Mouse (Mus musculus) limb, embryonic 15.5 days (tissue): Measurements from ENCODE around the gene Zfp423. TPM values are rescaled to one million over a fixed set of nuclear protein-coding genes. Genes with fewer than 3 reads are reported as not detected.

Source experiments
- ATAC-seq: fragments of 200-750 bp; cut with Nextera tagmentation; 2 replicates; pipeline ENCODE4 v1.8.0; 2017; ENCODE audit warnings: low read depth, moderate TSS enrichment; ENCODE audit not compliant: insufficient number of reproducible peaks, low FRiP score, low TSS enrichment
- H3K27ac ChIP-seq: fragments of 300-500 bp; sonication (generic); 2 replicates; pipeline ENCODE4 v1.5.1; 2015; ENCODE audit warnings: moderate library complexity, mild to moderate bottlenecking, inconsistent platforms
- H3K27me3 ChIP-seq: fragments of 300-500 bp; sonication (generic); 2 replicates; pipeline ENCODE4 v1.6.1; 2015; ENCODE audit warnings: inconsistent platforms
- H3K36me3 ChIP-seq: fragments of 300-500 bp; sonication (generic); 2 replicates; pipeline ENCODE4 v1.6.1; 2015; ENCODE audit warnings: inconsistent platforms
- H3K4me1 ChIP-seq: fragments of 300-500 bp; sonication (generic); 2 replicates; pipeline ENCODE4 v1.6.1; 2015; ENCODE audit warnings: inconsistent platforms
- H3K4me2 ChIP-seq: fragments of 300-500 bp; sonication (generic); 2 replicates; pipeline ENCODE4 v1.6.1; 2015; ENCODE audit warnings: mild to moderate bottlenecking, inconsistent platforms
- H3K4me3 ChIP-seq: fragments of 300-500 bp; sonication (generic); 2 replicates; pipeline ENCODE4 v1.5.1; 2015; ENCODE audit warnings: mild to moderate bottlenecking, inconsistent platforms
- H3K9ac ChIP-seq: fragments of 300-500 bp; sonication (generic); 2 replicates; pipeline ENCODE4 v1.6.1; 2015; ENCODE audit warnings: inconsistent platforms
- H3K9me3 ChIP-seq: fragments of 300-500 bp; sonication (generic); 2 replicates; pipeline ENCODE4 v1.6.1; 2016; ENCODE audit warnings: inconsistent platforms
- WGBS: fragments of 180-500 bp; shearing (Covaris S2); methylation state at CpG from one replicate; pipeline ENCODE4 v1.1.7; 2015; 5-methylcytosine and 5-hydroxymethylcytosine counted together
- polyA plus RNA-seq: library from polyadenylated mRNA; unstranded; fragments of >200 nt; fragmentation: Nextera tagmentation; extraction: Ambion mirVana; gene quantifications from 2 replicates; pipeline ENCODE4 v1.2.1, GENCODE M21; 2015

Gene Zfp423
- polyA plus RNA-seq, 1 experiment from 2014 or later = 14.5 TPM

- H3K36me3 ChIP-seq = no peaks in the 10 kb centered on the region
- H3K27me3 ChIP-seq = no peaks in the 10 kb centered on the region
- no peak for ATAC-seq
- no peak overlapping the region for H3K4me2 ChIP-seq
- no peak overlapping the region for H3K4me3 ChIP-seq
- peak overlapping the region; percentile 61; the same call in 1 of the 2 replicates for H3K27ac ChIP-seq
- no peaks in the 10 kb centered on the region for H3K9me3 ChIP-seq
- peaks cover 71% of the 10 kb centered on the region for H3K4me1 ChIP-seq
- H3K9ac ChIP-seq = no peak overlapping the region
Measured at GRCm38 (mm10) chr8:87891884-87892283, 67.5 kb downstream of the Zfp423 start.

DNA sequence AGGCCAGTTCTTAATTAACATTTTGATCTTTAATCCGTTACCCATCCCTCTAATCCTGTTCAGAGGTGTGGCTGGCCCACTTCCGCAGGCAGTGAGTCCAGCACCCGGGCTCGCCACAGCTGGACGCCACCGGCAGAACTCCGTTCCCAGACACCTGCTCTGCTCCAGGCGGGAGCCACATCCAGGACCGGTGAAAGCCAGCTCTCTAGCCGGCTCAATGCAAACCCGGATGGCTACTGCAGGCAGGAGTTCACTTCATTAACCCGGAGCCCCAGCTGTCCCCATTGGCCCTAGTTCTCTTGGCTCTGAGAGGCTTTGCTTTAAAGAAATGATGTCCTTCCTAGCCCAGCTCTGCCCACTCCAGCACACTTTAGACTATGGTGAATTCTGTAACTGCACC is 71.4 kb downstream of the Zfp423 start:
- H3K4me3 ChIP-seq = no peak overlapping the region
- H3K9me3 ChIP-seq = no peaks in the 10 kb centered on the region
- H3K36me3 ChIP-seq = no peaks in the 10 kb centered on the region
- no peak for ATAC-seq
- no peak overlapping the region for H3K27ac ChIP-seq
- no peaks in the 10 kb centered on the region for H3K27me3 ChIP-seq
- WGBS = 51% methylated on average over 12 of the region's 12 CpGs
- H3K4me2 ChIP-seq = no peak overlapping the region
- peaks cover 32% of the 10 kb centered on the region for H3K4me1 ChIP-seq
- H3K9ac ChIP-seq = no peak overlapping the region

DNA sequence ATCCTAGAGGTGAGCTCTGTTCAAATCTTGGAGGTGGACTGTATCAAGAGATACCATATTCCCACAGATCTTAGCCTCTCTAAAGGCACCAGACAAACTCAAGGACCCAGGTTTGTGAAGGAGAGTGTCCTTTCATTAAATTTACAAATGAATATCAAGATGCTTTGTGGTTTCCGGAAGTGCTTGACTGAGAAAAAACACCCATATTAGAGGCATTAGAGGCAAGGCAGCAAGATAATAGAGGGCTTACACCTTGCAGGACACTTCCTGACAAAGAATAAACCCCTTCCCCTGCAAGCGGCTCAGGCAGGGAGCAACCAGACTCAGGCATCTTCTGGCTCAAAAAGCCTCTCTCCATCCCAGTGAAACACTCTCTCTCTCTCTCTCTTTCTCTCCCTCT is 78.3 kb downstream of the Zfp423 start:
- 78% methylated on average over 2 of the region's 2 CpGs for WGBS
- no peak overlapping the region for H3K4me2 ChIP-seq
- no peak overlapping the region for H3K4me3 ChIP-seq
- ATAC-seq = no peak
- H3K9ac ChIP-seq = no peak overlapping the region
- H3K4me1 ChIP-seq = peaks cover 16% of the 10 kb centered on the region
- no peaks in the 10 kb centered on the region for H3K36me3 ChIP-seq
- no peak overlapping the region for H3K27ac ChIP-seq
- no peaks in the 10 kb centered on the region for H3K9me3 ChIP-seq
- H3K27me3 ChIP-seq = no peaks in the 10 kb centered on the region

GRCm38 (mm10) chr8:87875852-87876251 is 83.5 kb downstream of the Zfp423 start:
- H3K27me3 ChIP-seq = no peaks in the 10 kb centered on the region
- ATAC-seq = no peak
- H3K36me3 ChIP-seq = no peaks in the 10 kb centered on the region
- no peak overlapping the region for H3K9ac ChIP-seq
- WGBS = 60% methylated on average over 6 of the region's 6 CpGs
- H3K4me3 ChIP-seq = no peak overlapping the region
- H3K27ac ChIP-seq = peak overlapping the region; percentile 35
- H3K4me2 ChIP-seq = no peak overlapping the region
- H3K9me3 ChIP-seq = no peaks in the 10 kb centered on the region
- peaks cover 49% of the 10 kb centered on the region for H3K4me1 ChIP-seq

GRCm38 (mm10) chr8:87875452-87875851 is 83.9 kb downstream of the Zfp423 start:
- peak overlapping the region; percentile 62 for H3K27ac ChIP-seq
- peak; percentile 68; the same call in 1 of the 2 replicates for ATAC-seq
- H3K4me3 ChIP-seq = no peak overlapping the region

GRCm38 (mm10) chr8:87872987-87873550 is 86.3 kb downstream of the Zfp423 start:
- peaks cover 37% of the 10 kb centered on the region for H3K4me1 ChIP-seq
- no peaks in the 10 kb centered on the region for H3K9me3 ChIP-seq
- no peak overlapping the region for H3K4me3 ChIP-seq
- H3K27ac ChIP-seq = no peak overlapping the region
- WGBS = 56% methylated on average over 14 of the region's 14 CpGs
- no peaks in the 10 kb centered on the region for H3K27me3 ChIP-seq
- no peak for ATAC-seq
- H3K4me2 ChIP-seq = no peak overlapping the region
- no peak overlapping the region for H3K9ac ChIP-seq
- no peaks in the 10 kb centered on the region for H3K36me3 ChIP-seq

More at GRCm38 (mm10) chr8:87875452-87875851, 83.9 kb downstream of the Zfp423 start:
- Histone ChIP-seq H3K4me2 (no peak overlapping the region), H3K36me3 (no peaks in the 10 kb centered on the region), H3K9ac (no peak overlapping the region), H3K4me1 (peaks cover 49% of the 10 kb centered on the region), H3K9me3 (no peaks in the 10 kb centered on the region), H3K27me3 (no peaks in the 10 kb centered on the region)
- WGBS = 21% methylated on average over 10 of the region's 10 CpGs

GRCm38 (mm10) chr8:87872356-87872930 is 87.0 kb downstream of the Zfp423 start:
- no peak overlapping the region for H3K4me2 ChIP-seq
- H3K27me3 ChIP-seq = no peaks in the 10 kb centered on the region
- WGBS = 71% methylated on average over 6 of the region's 6 CpGs
- H3K9ac ChIP-seq = no peak overlapping the region
- H3K4me1 ChIP-seq = peaks cover 37% of the 10 kb centered on the region
- H3K4me3 ChIP-seq = no peak overlapping the region
- ATAC-seq = no peak
- H3K27ac ChIP-seq = no peak overlapping the region
- H3K9me3 ChIP-seq = no peaks in the 10 kb centered on the region
- no peaks in the 10 kb centered on the region for H3K36me3 ChIP-seq

DNA sequence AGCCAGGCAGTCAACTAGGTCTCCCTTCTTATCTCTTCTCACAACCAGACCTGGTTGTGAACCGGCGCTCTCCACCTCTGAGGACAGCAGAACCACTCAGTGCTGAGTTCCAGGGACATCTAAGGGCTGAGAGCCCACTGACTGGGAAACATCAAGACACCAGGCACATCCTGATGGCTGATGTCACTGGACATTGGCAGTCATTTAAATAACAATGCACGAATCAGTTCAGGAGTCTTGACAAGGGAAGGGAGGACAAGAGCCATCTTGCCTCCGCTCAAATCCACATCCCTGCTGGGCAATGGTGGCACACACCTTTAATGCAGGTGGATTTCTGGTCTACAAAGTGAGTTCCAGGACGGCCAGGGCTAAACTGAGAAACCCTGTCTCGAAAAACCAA is 92.8 kb downstream of the Zfp423 start:
- H3K9me3 ChIP-seq = no peaks in the 10 kb centered on the region
- H3K4me1 ChIP-seq = peaks cover 31% of the 10 kb centered on the region
- no peak overlapping the region for H3K27ac ChIP-seq
- H3K4me2 ChIP-seq = no peak overlapping the region
- ATAC-seq = no peak
- no peaks in the 10 kb centered on the region for H3K36me3 ChIP-seq
- no peaks in the 10 kb centered on the region for H3K27me3 ChIP-seq
- no peak overlapping the region for H3K4me3 ChIP-seq
- H3K9ac ChIP-seq = no peak overlapping the region
- 72% methylated on average over 6 of the region's 6 CpGs for WGBS

GRCm38 (mm10) chr8:87864236-87864635 is 95.2 kb downstream of the Zfp423 start:
- H3K4me3 ChIP-seq = no peak overlapping the region
- H3K4me1 ChIP-seq = peaks cover 53% of the 10 kb centered on the region
- no peak for ATAC-seq
- H3K9ac ChIP-seq = no peak overlapping the region
- no peak overlapping the region for H3K27ac ChIP-seq
- H3K27me3 ChIP-seq = no peaks in the 10 kb centered on the region
- H3K4me2 ChIP-seq = no peak overlapping the region
- WGBS = 72% methylated on average over 8 of the region's 8 CpGs
- H3K9me3 ChIP-seq = no peaks in the 10 kb centered on the region
- H3K36me3 ChIP-seq = no peaks in the 10 kb centered on the region

DNA sequence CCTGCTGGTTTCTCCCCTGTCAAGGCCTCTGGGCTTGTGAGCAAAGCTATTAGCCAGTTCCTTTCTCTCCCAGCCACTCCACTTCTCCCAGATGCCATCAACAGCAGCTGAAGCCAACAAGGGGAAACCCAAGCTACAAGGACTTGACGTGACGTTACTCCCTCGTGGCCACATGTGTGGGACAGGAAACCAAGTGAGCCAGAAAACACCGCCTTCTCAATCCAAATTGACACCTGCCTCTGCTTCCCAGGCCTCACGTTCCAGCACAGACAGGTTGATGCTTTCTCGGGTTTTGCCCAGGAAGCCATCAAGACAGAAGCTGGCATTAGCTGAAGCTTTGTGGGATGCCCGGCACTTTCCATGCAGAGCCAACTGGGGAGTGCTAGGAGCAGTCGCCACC is 96.3 kb downstream of the Zfp423 start:
- Histone ChIP-seq H3K9me3 (no peaks in the 10 kb centered on the region), H3K36me3 (no peaks in the 10 kb centered on the region), H3K27me3 (no peaks in the 10 kb centered on the region), H3K4me3 (no peak overlapping the region), H3K27ac (no peak overlapping the region), H3K9ac (no peak overlapping the region), H3K4me1 (peaks cover 61% of the 10 kb centered on the region), H3K4me2 (no peak overlapping the region)
- no peak for ATAC-seq
- 69% methylated on average over 8 of the region's 8 CpGs for WGBS

DNA sequence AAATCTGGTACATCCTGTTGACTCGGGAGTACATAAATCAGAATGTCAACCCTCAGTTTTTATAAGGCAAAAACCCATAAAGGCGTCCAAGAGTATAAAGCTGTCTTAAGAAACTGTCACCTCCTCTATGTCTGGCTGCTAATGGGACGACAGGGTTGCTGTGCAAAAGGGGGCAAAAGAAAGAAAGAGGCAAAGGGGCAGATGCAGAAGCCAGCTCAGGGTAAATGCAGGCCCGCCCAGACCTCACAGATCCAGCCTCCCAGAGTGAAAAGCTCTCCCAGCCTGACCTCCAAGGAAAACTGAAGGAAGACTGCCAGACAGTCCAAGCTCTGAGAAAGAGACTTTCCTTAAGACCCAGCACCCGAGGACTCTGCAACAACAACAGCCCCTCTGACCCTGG is 97.7 kb downstream of the Zfp423 start:
- H3K27ac ChIP-seq = peak overlapping the region; percentile 33; the same call in 1 of the 2 replicates
- no peaks in the 10 kb centered on the region for H3K9me3 ChIP-seq
- peaks cover 64% of the 10 kb centered on the region for H3K4me1 ChIP-seq
- peaks cover 4% of the 10 kb centered on the region; the same call in 1 of the 2 replicates for H3K36me3 ChIP-seq
- no peak overlapping the region for H3K4me2 ChIP-seq
- ATAC-seq = no peak
- no peak overlapping the region for H3K4me3 ChIP-seq
- H3K27me3 ChIP-seq = no peaks in the 10 kb centered on the region
- 23% methylated on average over 5 of the region's 5 CpGs for WGBS
- H3K9ac ChIP-seq = no peak overlapping the region

DNA sequence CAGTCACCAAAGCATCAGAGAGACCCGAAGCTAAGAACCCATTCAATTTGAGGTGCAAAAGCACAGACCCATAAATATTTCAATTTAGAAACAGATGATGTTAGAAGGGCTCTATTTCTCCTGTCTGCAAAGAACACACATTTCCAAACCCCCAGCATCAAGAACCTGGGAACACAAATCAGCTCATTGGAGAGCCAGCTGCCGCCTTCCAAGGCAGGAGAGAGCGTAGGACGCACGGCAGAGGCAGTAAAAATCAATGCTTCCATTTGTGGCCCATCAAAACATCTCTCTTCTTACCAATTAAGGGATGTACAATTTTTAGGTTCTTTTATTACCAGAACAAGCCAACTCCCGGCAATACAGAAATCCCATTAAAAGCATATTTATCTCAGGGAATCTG is 98.5 kb downstream of the Zfp423 start:
- WGBS = 33% methylated on average over 6 of the region's 6 CpGs
- Histone ChIP-seq H3K36me3 (peaks cover 5% of the 10 kb centered on the region; the same call in 1 of the 2 replicates), H3K9me3 (no peaks in the 10 kb centered on the region), H3K4me2 (0 out of 2 replicates have a peak overlapping the region, but pooled peaks have one; percentile 6), H3K4me3 (no peak overlapping the region), H3K27ac (no peak overlapping the region), H3K4me1 (peaks cover 59% of the 10 kb centered on the region), H3K27me3 (no peaks in the 10 kb centered on the region), H3K9ac (no peak overlapping the region)
- ATAC-seq = no peak
